ENCODE assay signal across 15 mouse cellular contexts in genomic region chr4:106927034-106927433, GRCm38 (mm10).
"Had no signal": no experiment of that assay in that cellular context is flagged by ENCODE, and none has a peak within 500 bp of the region (broad histone marks: within the 10 kb centered on the region; RNA-seq: fewer than 3 reads in every experiment).

No protein-coding gene starts in this region.

- ATAC-seq: inflammation-experienced regulatory T-cells, adult 6 months; intestine, embryonic 16.5 days; liver, postnatal 0 days; lung, postnatal 0 days had no signal

- H3K4me3 ChIP-seq: midbrain, embryonic 12.5 days; stomach, embryonic 15.5 days had no signal

- H3K27me3 ChIP-seq: midbrain, embryonic 12.5 days; stomach, embryonic 15.5 days had no signal

- DNase-seq: kidney, adult 18-20 months; kidney, adult 9 months; kidney, postnatal 14 days; kidney, postnatal 4 days; liver, postnatal 0 days; lung, embryonic 14.5 days; right cerebral cortex, postnatal 25 days; spleen, adult 18-20 months; thymus, postnatal 25 days had no signal

- H3K9ac ChIP-seq: liver, postnatal 0 days; lung, embryonic 14.5 days; midbrain, embryonic 12.5 days; stomach, embryonic 15.5 days had no signal

- H3K9me3 ChIP-seq: midbrain, embryonic 12.5 days; stomach, embryonic 15.5 days had no signal

- H3K4me2 ChIP-seq: lung, embryonic 14.5 days; midbrain, embryonic 12.5 days; stomach, embryonic 15.5 days had no signal

- H3K27ac ChIP-seq: macrophage; midbrain, embryonic 12.5 days; stomach, embryonic 15.5 days had no signal
